Mouse (Mus musculus) liver, adult 10 weeks (tissue): Measurements from ENCODE around the gene Birc3. TPM values are rescaled to one million over a fixed set of nuclear protein-coding genes. Genes with fewer than 3 reads are reported as not detected.

Source experiments
- polyA plus RNA-seq: library from polyadenylated mRNA; stranded (reverse); fragments of 350-450 nt; fragmentation: Illumina TruSeq; extraction: RNeasy Lipid Tissue Mini Kit (QIAGEN cat#74804); gene quantifications from one replicate; pipeline ENCODE4 v1.2.3, GENCODE M21; 2014; ENCODE audit warnings: low read depth, low replicate concordance

Birc3 gene
- 18.3 TPM for polyA plus RNA-seq

GRCm38 (mm10) chr9:7872775-7873439 is at the start of gene Birc3:
Birc3 (minus strand) TSS chr9:7873186.

GRCm38 (mm10) chr9:7836905-7837805 is 35.8 kb downstream of the Birc3 start, which contains the start of gene Birc2:
Birc2 (minus strand) TSS chr9:7837064.

Other genes with a start within 250 kb of the Birc3 start
- not detected for gene Mmp20, start 245.0 kb downstream of the Birc3 start, polyA plus RNA-seq
- gene Mmp7, start 181.1 kb downstream of the Birc3 start, polyA plus RNA-seq: 0.64 TPM
- gene Tmem123, start 109.1 kb downstream of the Birc3 start, polyA plus RNA-seq: 76.7 TPM
- 35.5 TPM for gene Birc2, start 36.1 kb downstream of the Birc3 start, polyA plus RNA-seq
- 40.4 TPM for gene Yap1, start 131.4 kb upstream of the Birc3 start, polyA plus RNA-seq
- 1.2 TPM for gene Cfap300, start 169.6 kb upstream of the Birc3 start, polyA plus RNA-seq